In genomic region chr17:37051745-37052144, GRCm38 (mm10) we compare ENCODE assay signal across 15 mouse cellular contexts. TPM values are rescaled to one million over a fixed set of nuclear protein-coding genes. Genes with fewer than 3 reads are reported as not detected.
DNase-seq lines count a peak whose midpoint lies in the region; ATAC-seq lines count a peak whose summit lies in the region.
"Had no signal": no experiment of that assay in that cellular context is flagged by ENCODE, and none has a peak within 500 bp of the region (broad histone marks: within the 10 kb centered on the region; RNA-seq: fewer than 3 reads in every experiment).

No protein-coding gene starts in this region.

- WGBS in hindbrain, embryonic 10.5 days: 53% methylated on average over 4 of the region's 4 CpGs
- WGBS in hindbrain, embryonic 11.5 days: 62% methylated on average over 4 of the region's 4 CpGs
- WGBS in embryonic facial prominence, embryonic 15.5 days: 48% methylated on average over 4 of the region's 4 CpGs
- WGBS in hindbrain, embryonic 16.5 days: 50% methylated on average over 4 of the region's 4 CpGs
- WGBS in neural tube, embryonic 13.5 days: 55% methylated on average over 4 of the region's 4 CpGs

- no peaks in the 10 kb centered on the region for H3K9me3 ChIP-seq in hindbrain, embryonic 10.5 days
- no peaks in the 10 kb centered on the region for H3K9me3 ChIP-seq in hindbrain, embryonic 11.5 days (ENCODE audit: control insufficient read depth, low read length)
- no peaks in the 10 kb centered on the region for H3K9me3 ChIP-seq in embryonic facial prominence, embryonic 15.5 days (replicated peaks)
- H3K9me3 ChIP-seq in hindbrain, embryonic 16.5 days (ENCODE audit: control insufficient read depth, low read length): no peaks in the 10 kb centered on the region
- H3K9me3 ChIP-seq in neural tube, embryonic 13.5 days: no peaks in the 10 kb centered on the region
- H3K9me3 ChIP-seq: heart, embryonic 15.5 days had no signal

- no peak overlapping the region for H3K27ac ChIP-seq in hindbrain, embryonic 10.5 days
- no peak overlapping the region for H3K27ac ChIP-seq in hindbrain, embryonic 11.5 days (ENCODE audit: low read depth, low read length)
- H3K27ac ChIP-seq in embryonic facial prominence, embryonic 15.5 days (replicated peaks): no peak overlapping the region
- H3K27ac ChIP-seq in hindbrain, embryonic 16.5 days (ENCODE audit: low read depth, low read length): no peak overlapping the region
- no peak overlapping the region for H3K27ac ChIP-seq in neural tube, embryonic 13.5 days (replicated peaks)
- H3K27ac ChIP-seq: heart, embryonic 15.5 days had no signal

- H3K36me3 ChIP-seq in hindbrain, embryonic 10.5 days: peaks cover 38% of the 10 kb centered on the region
- H3K36me3 ChIP-seq in hindbrain, embryonic 11.5 days (ENCODE audit: control insufficient read depth, insufficient read depth, low read length): no peaks in the 10 kb centered on the region; the same call in 1 of the 2 replicates
- peaks cover 26% of the 10 kb centered on the region for H3K36me3 ChIP-seq in embryonic facial prominence, embryonic 15.5 days
- peaks cover 13% of the 10 kb centered on the region; the same call in 1 of the 2 replicates for H3K36me3 ChIP-seq in hindbrain, embryonic 16.5 days (ENCODE audit: control insufficient read depth, insufficient read depth, low read length)
- H3K36me3 ChIP-seq in neural tube, embryonic 13.5 days: peaks cover 45% of the 10 kb centered on the region

- peaks cover 31% of the 10 kb centered on the region for H3K27me3 ChIP-seq in hindbrain, embryonic 10.5 days (ENCODE audit: insufficient read depth, poor library complexity, severe bottlenecking)
- peaks cover 4% of the 10 kb centered on the region for H3K27me3 ChIP-seq in hindbrain, embryonic 11.5 days (ENCODE audit: control insufficient read depth, insufficient read depth, low read length)
- H3K27me3 ChIP-seq in embryonic facial prominence, embryonic 15.5 days: peaks cover 4% of the 10 kb centered on the region; the same call in 1 of the 2 replicates
- H3K27me3 ChIP-seq in hindbrain, embryonic 16.5 days (replicated peaks; ENCODE audit: control insufficient read depth, insufficient read depth, low read length): no peaks in the 10 kb centered on the region
- peaks cover 5% of the 10 kb centered on the region; the same call in 1 of the 2 replicates for H3K27me3 ChIP-seq in neural tube, embryonic 13.5 days

- peak overlapping the region; percentile 81 for H3K4me3 ChIP-seq in hindbrain, embryonic 10.5 days
- H3K4me3 ChIP-seq in hindbrain, embryonic 11.5 days (ENCODE audit: low read depth, low read length): no peak overlapping the region
- H3K4me3 ChIP-seq in embryonic facial prominence, embryonic 15.5 days (replicated peaks): no peak overlapping the region
- peak overlapping the region; percentile 60 for H3K4me3 ChIP-seq in hindbrain, embryonic 16.5 days (ENCODE audit: low read length)
- H3K4me3 ChIP-seq in neural tube, embryonic 13.5 days: peak overlapping the region; percentile 80

- no peak overlapping the region for H3K4me2 ChIP-seq in hindbrain, embryonic 11.5 days (replicated peaks; ENCODE audit: low read depth, low read length)
- peak overlapping the region; percentile 73 for H3K4me2 ChIP-seq in embryonic facial prominence, embryonic 15.5 days (replicated peaks)
- peak overlapping the region; percentile 86 for H3K4me2 ChIP-seq in hindbrain, embryonic 16.5 days (ENCODE audit: low read length)
- H3K4me2 ChIP-seq in neural tube, embryonic 13.5 days: peak overlapping the region; percentile 88

- H3K9ac ChIP-seq in hindbrain, embryonic 11.5 days (ENCODE audit: low read depth, low read length): no peak overlapping the region
- H3K9ac ChIP-seq in embryonic facial prominence, embryonic 15.5 days: no peak overlapping the region
- peak overlapping the region; percentile 91; the same call in 1 of the 2 replicates for H3K9ac ChIP-seq in hindbrain, embryonic 16.5 days (ENCODE audit: low read depth, low read length)
- peak overlapping the region; percentile 93 for H3K9ac ChIP-seq in neural tube, embryonic 13.5 days
- H3K9ac ChIP-seq: liver, postnatal 0 days had no signal

- ATAC-seq in hindbrain, embryonic 11.5 days (ENCODE audit: low FRiP score): no peak
- no peak for ATAC-seq in embryonic facial prominence, embryonic 15.5 days (ENCODE audit: insufficient number of reproducible peaks, low FRiP score, low TSS enrichment, low read depth)
- no peak for ATAC-seq in hindbrain, embryonic 16.5 days
- no peak for ATAC-seq in neural tube, embryonic 13.5 days (ENCODE audit: low read depth)
- no peak for ATAC-seq in erythroid progenitor cell, adult 5-6 weeks (replicated peaks; ENCODE audit: low FRiP score, poor library complexity, severe bottlenecking)
- ATAC-seq: liver, postnatal 0 days had no signal

- H3K4me1 ChIP-seq in hindbrain, embryonic 10.5 days (replicated peaks): peaks cover 55% of the 10 kb centered on the region
- peaks cover 3% of the 10 kb centered on the region for H3K4me1 ChIP-seq in hindbrain, embryonic 11.5 days (replicated peaks; ENCODE audit: control insufficient read depth, insufficient read depth, low read length)
- H3K4me1 ChIP-seq in embryonic facial prominence, embryonic 15.5 days: peaks cover 36% of the 10 kb centered on the region
- peaks cover 41% of the 10 kb centered on the region for H3K4me1 ChIP-seq in hindbrain, embryonic 16.5 days (ENCODE audit: control insufficient read depth, insufficient read depth, low read depth, low read length)
- H3K4me1 ChIP-seq in neural tube, embryonic 13.5 days (replicated peaks): peaks cover 61% of the 10 kb centered on the region

- no peak for DNase-seq in hindbrain, embryonic 10.5 days (ENCODE audit: low spot score)
- DNase-seq in hindbrain, embryonic 11.5 days (ENCODE audit: low spot score): no peak
- no peak for DNase-seq in thymus, postnatal 14 days
- DNase-seq in heart, adult 18-20 months: no peak
- DNase-seq: adrenal gland, adult 2 months; kidney, adult 8-10 months; liver, postnatal 0 days had no signal

RNA-seq across cellular contexts. Expression of gene Gabbr1, which starts 6.0 kb away (rescaled TPM):
- polyA plus RNA-seq in hindbrain, embryonic 10.5 days (2016; fragmentation: Nextera tagmentation; extraction: Ambion mirVana): 10.8 and 17.0 TPM in 2 replicates
- polyA plus RNA-seq in hindbrain, embryonic 11.5 days (2014; fragmentation: Nextera tagmentation; extraction: Ambion mirVana): 16.8 and 24.8 TPM in 2 replicates
- 11.5 and 15.0 TPM in 2 replicates for polyA plus RNA-seq in embryonic facial prominence, embryonic 15.5 days (2015; fragmentation: Nextera tagmentation; extraction: Ambion mirVana)
- 82.9 and 85.5 TPM in 2 replicates for polyA plus RNA-seq in hindbrain, embryonic 16.5 days (2015; fragmentation: Nextera tagmentation; extraction: Ambion mirVana)
- 56.2 and 57.0 TPM in 2 replicates for polyA plus RNA-seq in neural tube, embryonic 13.5 days (2015; fragmentation: Nextera tagmentation; extraction: Ambion mirVana)
- total RNA-seq in erythroid progenitor cell, adult 5-6 weeks (2015; ENCODE audit: low replicate concordance): 3.8 and 11.5 TPM in 2 replicates
- 0.51 and 1.5 TPM in 2 replicates for total RNA-seq in erythroid progenitor cell, adult 5-6 weeks (2017; ENCODE audit: low replicate concordance)
- total RNA-seq in heart, adult 18-20 months (2021): 1 to 10 TPM; 6.0 to 8.2 TPM

RNA-seq across cellular contexts. Expression of gene Mog, which starts 28.5 kb away (rescaled TPM):
- polyA plus RNA-seq in hindbrain, embryonic 10.5 days (2016; fragmentation: Nextera tagmentation; extraction: Ambion mirVana): 0.19 and 0.34 TPM in 2 replicates
- polyA plus RNA-seq in hindbrain, embryonic 11.5 days (2014; fragmentation: Nextera tagmentation; extraction: Ambion mirVana): 0.39 and 0.61 TPM in 2 replicates
- 0.09 TPM in 1 of 2 replicates, not detected in the other for polyA plus RNA-seq in embryonic facial prominence, embryonic 15.5 days (2015; fragmentation: Nextera tagmentation; extraction: Ambion mirVana)
- 1.6 and 1.9 TPM in 2 replicates for polyA plus RNA-seq in hindbrain, embryonic 16.5 days (2015; fragmentation: Nextera tagmentation; extraction: Ambion mirVana)
- polyA plus RNA-seq in neural tube, embryonic 13.5 days (2015; fragmentation: Nextera tagmentation; extraction: Ambion mirVana): 1.2 and 1.7 TPM in 2 replicates
- not detected in 2 replicates for total RNA-seq in erythroid progenitor cell, adult 5-6 weeks (2015; ENCODE audit: low replicate concordance)
- total RNA-seq in erythroid progenitor cell, adult 5-6 weeks (2017; ENCODE audit: low replicate concordance): not detected in 2 replicates
- total RNA-seq in heart, adult 18-20 months (2021): not detected
- total RNA-seq: adrenal gland, adult 2 months; gastrocnemius, adult 8-10 months had no signal
- polyA plus RNA-seq: adrenal gland, adult 2 months; heart, embryonic 15.5 days; liver, postnatal 0 days had no signal

RNA-seq across cellular contexts. Expression of gene Olfr90, which starts 36.6 kb away (rescaled TPM):
- polyA plus RNA-seq in hindbrain, embryonic 10.5 days (2016; fragmentation: Nextera tagmentation; extraction: Ambion mirVana): 0.08 TPM in 1 of 2 replicates, not detected in the other
- 0.06 TPM in 1 of 2 replicates, not detected in the other for polyA plus RNA-seq in hindbrain, embryonic 11.5 days (2014; fragmentation: Nextera tagmentation; extraction: Ambion mirVana)
- polyA plus RNA-seq in embryonic facial prominence, embryonic 15.5 days (2015; fragmentation: Nextera tagmentation; extraction: Ambion mirVana): 0.07 TPM in 1 of 2 replicates, not detected in the other
- 0.09 TPM in 1 of 2 replicates, not detected in the other for polyA plus RNA-seq in hindbrain, embryonic 16.5 days (2015; fragmentation: Nextera tagmentation; extraction: Ambion mirVana)
- not detected in 2 replicates for polyA plus RNA-seq in neural tube, embryonic 13.5 days (2015; fragmentation: Nextera tagmentation; extraction: Ambion mirVana)
- total RNA-seq in erythroid progenitor cell, adult 5-6 weeks (2015; ENCODE audit: low replicate concordance): not detected in 2 replicates
- total RNA-seq in erythroid progenitor cell, adult 5-6 weeks (2017; ENCODE audit: low replicate concordance): not detected in 2 replicates
- not detected for total RNA-seq in heart, adult 18-20 months (2021)
- total RNA-seq: adrenal gland, adult 2 months; gastrocnemius, adult 8-10 months; left cerebral cortex, adult 18-20 months had no signal
- polyA plus RNA-seq: adrenal gland, adult 2 months; heart, embryonic 15.5 days; liver, postnatal 0 days; testis, adult 2 months had no signal

RNA-seq across cellular contexts. Expression of gene Olfr91, which starts 46.3 kb away (rescaled TPM):
- polyA plus RNA-seq in hindbrain, embryonic 10.5 days (2016; fragmentation: Nextera tagmentation; extraction: Ambion mirVana): not detected in 2 replicates
- polyA plus RNA-seq in hindbrain, embryonic 11.5 days (2014; fragmentation: Nextera tagmentation; extraction: Ambion mirVana): 0.08 TPM in 1 of 2 replicates, not detected in the other
- polyA plus RNA-seq in embryonic facial prominence, embryonic 15.5 days (2015; fragmentation: Nextera tagmentation; extraction: Ambion mirVana): not detected in 2 replicates
- polyA plus RNA-seq in hindbrain, embryonic 16.5 days (2015; fragmentation: Nextera tagmentation; extraction: Ambion mirVana): not detected in 2 replicates
- polyA plus RNA-seq in neural tube, embryonic 13.5 days (2015; fragmentation: Nextera tagmentation; extraction: Ambion mirVana): not detected in 2 replicates
- not detected in 2 replicates for total RNA-seq in erythroid progenitor cell, adult 5-6 weeks (2015; ENCODE audit: low replicate concordance)
- not detected in 2 replicates for total RNA-seq in erythroid progenitor cell, adult 5-6 weeks (2017; ENCODE audit: low replicate concordance)
- total RNA-seq in heart, adult 18-20 months (2021): not detected
- total RNA-seq: adrenal gland, adult 2 months; gastrocnemius, adult 8-10 months; left cerebral cortex, adult 18-20 months had no signal
- polyA plus RNA-seq: adrenal gland, adult 2 months; heart, embryonic 15.5 days; liver, postnatal 0 days had no signal

RNA-seq across cellular contexts. Expression of gene Zfp57, which starts 50.8 kb away (rescaled TPM):
- polyA plus RNA-seq in hindbrain, embryonic 10.5 days (2016; fragmentation: Nextera tagmentation; extraction: Ambion mirVana): 79.9 and 96.9 TPM in 2 replicates
- 137 and 153 TPM in 2 replicates for polyA plus RNA-seq in hindbrain, embryonic 11.5 days (2014; fragmentation: Nextera tagmentation; extraction: Ambion mirVana)
- 52.2 and 62.2 TPM in 2 replicates for polyA plus RNA-seq in embryonic facial prominence, embryonic 15.5 days (2015; fragmentation: Nextera tagmentation; extraction: Ambion mirVana)
- polyA plus RNA-seq in hindbrain, embryonic 16.5 days (2015; fragmentation: Nextera tagmentation; extraction: Ambion mirVana): 206 and 224 TPM in 2 replicates
- 241 and 262 TPM in 2 replicates for polyA plus RNA-seq in neural tube, embryonic 13.5 days (2015; fragmentation: Nextera tagmentation; extraction: Ambion mirVana)
- total RNA-seq in erythroid progenitor cell, adult 5-6 weeks (2015; ENCODE audit: low replicate concordance): not detected in 2 replicates
- not detected in 2 replicates for total RNA-seq in erythroid progenitor cell, adult 5-6 weeks (2017; ENCODE audit: low replicate concordance)
- total RNA-seq in heart, adult 18-20 months (2021): 1 to 10 TPM; 1.7 to 2.0 TPM

Comparison
In these comparisons a context has a peak if more than half of its experiments do, and no peak if none do; other contexts are left out.
1. H3K4me3 ChIP-seq: peak in hindbrain, embryonic 10.5 days (single experiment), hindbrain, embryonic 16.5 days (single experiment) and neural tube, embryonic 13.5 days (single experiment); none in hindbrain, embryonic 11.5 days (single experiment) and embryonic facial prominence, embryonic 15.5 days (single experiment).
2. H3K9ac ChIP-seq: peak in hindbrain, embryonic 16.5 days (single experiment) and neural tube, embryonic 13.5 days (single experiment); none in hindbrain, embryonic 11.5 days (single experiment) and embryonic facial prominence, embryonic 15.5 days (single experiment).